Mouse (Mus musculus) kidney, embryonic 16.5 days (tissue): ENCODE measurements around the gene Zfp592. TPM values are rescaled to one million over a fixed set of nuclear protein-coding genes. Genes with fewer than 3 reads are reported as not detected.

Source experiments
- ATAC-seq: fragments of 200-750 bp; cut with Nextera tagmentation; 2 replicates; pipeline ENCODE4 v1.8.0; 2017; ENCODE audit warnings: moderate TSS enrichment; ENCODE audit not compliant: low FRiP score, low TSS enrichment
- H3K27ac ChIP-seq: fragments of 300-500 bp; sonication (generic); 2 replicates; pipeline ENCODE4 v1.5.1; 2014; ENCODE audit warnings: low read length
- H3K27me3 ChIP-seq: fragments of 300-500 bp; sonication (generic); 2 replicates; pipeline ENCODE4 v1.6.1; 2014; ENCODE audit warnings: low read length, control low read depth, mixed read lengths; ENCODE audit not compliant: insufficient read depth
- H3K36me3 ChIP-seq: fragments of 300-500 bp; sonication (generic); 2 replicates; pipeline ENCODE4 v1.6.1; 2014; ENCODE audit warnings: low read length, control low read depth, mixed read lengths; ENCODE audit not compliant: insufficient read depth
- H3K4me1 ChIP-seq: fragments of 300-500 bp; sonication (generic); 2 replicates; pipeline ENCODE4 v1.6.1; 2014; ENCODE audit warnings: low read length, control low read depth, mixed read lengths; ENCODE audit not compliant: insufficient read depth
- H3K4me2 ChIP-seq: fragments of 300-500 bp; sonication (generic); replicated peaks from 2 replicates; pipeline ENCODE4 v1.6.1; 2014; ENCODE audit warnings: low read depth, low read length
- H3K4me3 ChIP-seq: fragments of 300-500 bp; sonication (generic); 2 replicates; pipeline ENCODE4 v1.5.1; 2014; ENCODE audit warnings: mild to moderate bottlenecking, low read length
- H3K9ac ChIP-seq: fragments of 300-500 bp; sonication (generic); replicated peaks from 2 replicates; pipeline ENCODE4 v1.6.1; 2014; ENCODE audit warnings: low read length
- H3K9me3 ChIP-seq: fragments of 300-500 bp; sonication (generic); 2 replicates; pipeline ENCODE4 v1.6.1; 2016; ENCODE audit warnings: low read length, control low read depth
- WGBS: fragments of 180-500 bp; shearing (Covaris S2); extraction: QIAGEN DNeasy Blood & Tissue Kit; methylation state at CpG from one replicate; pipeline ENCODE4 v1.1.7; 2014; 5-methylcytosine and 5-hydroxymethylcytosine counted together
- polyA plus RNA-seq: library from polyadenylated mRNA; unstranded; fragments of >200 nt; fragmentation: Nextera tagmentation; extraction: Ambion mirVana; gene quantifications from 2 replicates; pipeline ENCODE4 v1.2.1, GENCODE M21; 2015

The Zfp592 gene
- polyA plus RNA-seq = 12.0 and 17.9 TPM in 2 replicates

GRCm38 (mm10) chr7:80992980-80993833, at the start of gene Zfp592:
Gene Zfp592, plus strand, starts transcription at chr7:80993681.
- peak within 1 kb of the TSS; percentile 100 for H3K9ac ChIP-seq
- peak within 1 kb of the TSS; percentile 93 for H3K4me2 ChIP-seq
- H3K4me3 ChIP-seq = peak within 1 kb of the TSS; percentile 97
- peak; percentile 96 for ATAC-seq
- no peaks in the 10 kb centered on the region for H3K9me3 ChIP-seq
- peaks cover 34% of the 10 kb centered on the region for H3K4me1 ChIP-seq
- under 1% methylated on average over 85 of the region's 102 CpGs for WGBS
- peak within 1 kb of the TSS; percentile 98 for H3K27ac ChIP-seq
- H3K27me3 ChIP-seq = no peaks in the 10 kb centered on the region
- 0 out of 2 replicates have a peak, but pooled peaks cover 2% of the 10 kb centered on the region for H3K36me3 ChIP-seq

- peak; percentile 99 for ATAC-seq
- H3K27ac ChIP-seq = peak within 1 kb of the TSS; percentile 99
- WGBS = 1% methylated on average over 44 of the region's 44 CpGs
These were observed 45.8 kb upstream of the Zfp592 start, which contains the start of gene Sec11a for GRCm38 (mm10) chr7:80947445-80948350. Gene Sec11a, minus strand, starts transcription at chr7:80947780.

GRCm38 (mm10) chr7:80951461-80951860, 42.0 kb upstream of the Zfp592 start:
- H3K36me3 ChIP-seq = no peaks in the 10 kb centered on the region
- H3K9ac ChIP-seq = no peak overlapping the region
- no peak overlapping the region for H3K27ac ChIP-seq
- peaks cover 3% of the 10 kb centered on the region; the same call in 1 of the 2 replicates for H3K4me1 ChIP-seq
- H3K4me2 ChIP-seq = no peak overlapping the region
- no peaks in the 10 kb centered on the region for H3K27me3 ChIP-seq
- WGBS = 80% methylated on average over 4 of the region's 4 CpGs
- no peaks in the 10 kb centered on the region for H3K9me3 ChIP-seq
- no peak for ATAC-seq
- no peak overlapping the region for H3K4me3 ChIP-seq

More at GRCm38 (mm10) chr7:80947445-80948350, 45.8 kb upstream of the Zfp592 start, which contains the start of gene Sec11a:
- peaks cover 8% of the 10 kb centered on the region; the same call in 1 of the 2 replicates for H3K4me1 ChIP-seq
- peaks cover 8% of the 10 kb centered on the region; the same call in 1 of the 2 replicates for H3K36me3 ChIP-seq
- H3K9ac ChIP-seq = peak within 1 kb of the TSS; percentile 88
- peak within 1 kb of the TSS; percentile 86 for H3K4me3 ChIP-seq
- peak within 1 kb of the TSS; percentile 69 for H3K4me2 ChIP-seq
- no peaks in the 10 kb centered on the region for H3K9me3 ChIP-seq
- H3K27me3 ChIP-seq = no peaks in the 10 kb centered on the region

- WGBS = 64% methylated on average over 3 of the region's 3 CpGs
- no peak for ATAC-seq
- no peak overlapping the region for H3K4me2 ChIP-seq
- H3K36me3 ChIP-seq = no peaks in the 10 kb centered on the region
- H3K9me3 ChIP-seq = no peaks in the 10 kb centered on the region
- no peaks in the 10 kb centered on the region for H3K4me1 ChIP-seq
- H3K9ac ChIP-seq = no peak overlapping the region
- no peak overlapping the region for H3K27ac ChIP-seq
- no peak overlapping the region for H3K4me3 ChIP-seq
- no peaks in the 10 kb centered on the region for H3K27me3 ChIP-seq
These were observed 41.3 kb upstream of the Zfp592 start for GRCm38 (mm10) chr7:80952140-80952539.

GRCm38 (mm10) chr7:80954251-80954650, 39.2 kb upstream of the Zfp592 start:
- Histone ChIP-seq H3K9ac (no peak overlapping the region), H3K9me3 (no peaks in the 10 kb centered on the region), H3K4me2 (no peak overlapping the region), H3K36me3 (no peaks in the 10 kb centered on the region), H3K4me3 (no peak overlapping the region), H3K27me3 (no peaks in the 10 kb centered on the region), H3K27ac (peak overlapping the region; percentile 58; the same call in 1 of the 2 replicates), H3K4me1 (no peaks in the 10 kb centered on the region)
- 47% methylated on average over 2 of the region's 2 CpGs for WGBS
- ATAC-seq = peak; percentile 91

GRCm38 (mm10) chr7:80956891-80957290, 36.6 kb upstream of the Zfp592 start:
- Histone ChIP-seq H3K27ac (no peak overlapping the region), H3K27me3 (no peaks in the 10 kb centered on the region), H3K4me1 (no peaks in the 10 kb centered on the region), H3K4me2 (no peak overlapping the region), H3K9ac (no peak overlapping the region), H3K9me3 (no peaks in the 10 kb centered on the region), H3K4me3 (no peak overlapping the region), H3K36me3 (no peaks in the 10 kb centered on the region)
- WGBS = 80% methylated on average over 2 of the region's 2 CpGs
- ATAC-seq = no peak

DNA sequence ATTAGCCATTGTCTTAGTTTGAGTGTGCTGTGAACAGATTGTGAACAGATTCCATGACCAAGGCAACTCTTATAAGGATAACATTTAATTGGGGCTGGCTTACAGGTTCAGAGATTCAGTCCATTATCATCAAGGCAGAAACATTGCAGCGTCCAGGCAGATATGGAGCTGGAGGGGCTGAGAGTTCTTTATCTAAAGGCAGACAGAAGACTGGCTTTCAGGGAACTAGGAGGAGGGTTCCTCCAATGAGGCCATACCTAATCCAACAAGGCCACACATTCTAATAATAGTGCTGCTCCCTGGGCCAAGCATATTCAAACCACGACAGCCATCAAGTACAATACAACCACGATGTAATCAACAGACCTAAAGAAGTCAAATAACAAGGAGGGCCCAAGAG, 34.5 kb upstream of the Zfp592 start:
- Histone ChIP-seq H3K4me3 (no peak overlapping the region), H3K9me3 (no peaks in the 10 kb centered on the region), H3K27ac (no peak overlapping the region), H3K9ac (no peak overlapping the region), H3K36me3 (no peaks in the 10 kb centered on the region), H3K4me2 (no peak overlapping the region), H3K27me3 (no peaks in the 10 kb centered on the region), H3K4me1 (no peaks in the 10 kb centered on the region)
- ATAC-seq = no peak
- 82% methylated on average over 3 of the region's 3 CpGs for WGBS

DNA sequence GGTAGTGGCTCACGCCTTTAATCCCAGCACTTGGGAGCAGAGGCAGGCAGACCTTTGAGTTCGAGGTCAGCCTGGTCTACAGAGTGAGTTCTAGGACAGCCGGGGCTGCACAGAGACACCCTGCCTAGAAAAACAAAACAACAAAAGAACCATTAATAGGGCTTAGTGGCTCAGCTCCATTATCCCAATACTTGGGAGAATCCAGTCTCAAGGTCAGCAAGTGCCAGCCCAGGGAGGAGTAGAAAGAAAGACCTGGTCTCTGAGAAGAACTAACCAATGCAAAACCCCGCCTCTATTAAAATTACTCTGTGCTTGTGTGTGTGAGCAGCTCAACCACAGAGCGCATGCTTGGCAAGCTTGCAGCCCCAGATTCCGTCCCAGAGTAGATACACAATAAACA, 30.7 kb upstream of the Zfp592 start:
- Histone ChIP-seq H3K9ac (no peak overlapping the region), H3K27ac (no peak overlapping the region), H3K36me3 (no peaks in the 10 kb centered on the region), H3K4me1 (no peaks in the 10 kb centered on the region), H3K9me3 (no peaks in the 10 kb centered on the region), H3K4me2 (no peak overlapping the region), H3K4me3 (no peak overlapping the region), H3K27me3 (no peaks in the 10 kb centered on the region)
- no peak for ATAC-seq
- 74% methylated on average over 6 of the region's 6 CpGs for WGBS

- peaks cover 6% of the 10 kb centered on the region for H3K9me3 ChIP-seq
- no peaks in the 10 kb centered on the region for H3K27me3 ChIP-seq
- 65% methylated on average over 3 of the region's 3 CpGs for WGBS
- no peak overlapping the region for H3K4me3 ChIP-seq
- no peak overlapping the region for H3K4me2 ChIP-seq
- no peak for ATAC-seq
- H3K4me1 ChIP-seq = no peaks in the 10 kb centered on the region
- no peaks in the 10 kb centered on the region for H3K36me3 ChIP-seq
- no peak overlapping the region for H3K9ac ChIP-seq
- H3K27ac ChIP-seq = no peak overlapping the region
These were observed 22.6 kb upstream of the Zfp592 start for GRCm38 (mm10) chr7:80970913-80971312.
